Mouse (Mus musculus) hindbrain, embryonic 11.5 days (tissue): ENCODE measurements at regions not wholly inside any gene's neighbourhood (a gene's known extent, or its start where the extent isn't known, plus 50 kb on each side); places are given as distances from the start of the nearest gene placed in this dataset.

Experiments used
- ATAC-seq: fragments of 200-750 bp; cut with Nextera tagmentation; 2 replicates; pipeline ENCODE4 v1.8.0; 2017; ENCODE audit warnings: mild to moderate bottlenecking, moderate TSS enrichment, moderate library complexity; ENCODE audit not compliant: low FRiP score
- DNase-seq: peaks from one replicate; pipeline ENCODE4 v3.0.0-alpha.2; 2015; ENCODE audit warnings: low spot score
- H3K27ac ChIP-seq: fragments of 300-500 bp; sonication (generic); 2 replicates; pipeline ENCODE4 v1.5.1; 2014; ENCODE audit warnings: mild to moderate bottlenecking, low read depth, low read length
- H3K27me3 ChIP-seq: fragments of 300-500 bp; sonication (generic); 2 replicates; pipeline ENCODE4 v1.6.1; 2014; ENCODE audit warnings: mild to moderate bottlenecking, low read length, moderate library complexity, mixed read lengths; ENCODE audit not compliant: control insufficient read depth, insufficient read depth
- H3K36me3 ChIP-seq: fragments of 300-500 bp; sonication (generic); 2 replicates; pipeline ENCODE4 v1.6.1; 2014; ENCODE audit warnings: mild to moderate bottlenecking, low read length, moderate library complexity, mixed read lengths; ENCODE audit not compliant: control insufficient read depth, insufficient read depth
- H3K4me1 ChIP-seq: fragments of 300-500 bp; sonication (generic); replicated peaks from 2 replicates; pipeline ENCODE4 v1.6.1; 2014; ENCODE audit warnings: low read length, mixed read lengths; ENCODE audit not compliant: control insufficient read depth, insufficient read depth
- H3K4me2 ChIP-seq: fragments of 300-500 bp; sonication (generic); replicated peaks from 2 replicates; pipeline ENCODE4 v1.6.1; 2014; ENCODE audit warnings: mild to moderate bottlenecking, low read depth, low read length
- H3K4me3 ChIP-seq: fragments of 300-500 bp; sonication (generic); 2 replicates; pipeline ENCODE4 v1.5.1; 2014; ENCODE audit warnings: low read depth, low read length
- H3K9ac ChIP-seq: fragments of 300-500 bp; sonication (generic); 2 replicates; pipeline ENCODE4 v1.6.1; 2014; ENCODE audit warnings: low read depth, low read length
- H3K9me3 ChIP-seq: fragments of 300-500 bp; sonication (generic); 2 replicates; pipeline ENCODE4 v1.6.1; 2016; ENCODE audit warnings: low read length; ENCODE audit not compliant: control insufficient read depth
- WGBS: fragments of 180-500 bp; shearing (Covaris S2); extraction: QIAGEN DNeasy Blood & Tissue Kit; methylation state at CpG from one replicate; pipeline ENCODE4 v1.1.7; 2014; 5-methylcytosine and 5-hydroxymethylcytosine counted together

DNA sequence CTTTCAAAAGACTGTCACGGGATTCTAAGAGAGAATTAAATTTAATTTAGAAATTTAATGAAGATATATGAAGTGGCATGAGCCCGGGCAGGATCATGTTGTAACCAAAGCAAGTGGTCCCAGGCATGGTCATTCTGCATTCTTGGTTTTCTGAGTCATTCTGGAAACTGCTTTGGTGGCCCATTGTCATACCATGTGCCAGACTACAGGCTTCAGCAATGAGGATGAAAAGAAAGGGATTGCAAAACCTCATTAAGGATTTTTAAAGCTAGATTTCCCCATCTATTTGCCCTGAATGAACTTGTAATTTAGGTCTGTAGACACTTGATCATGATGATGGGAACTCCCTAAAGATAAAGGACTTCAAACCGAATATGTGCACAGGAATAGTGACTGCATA is 119.4 kb upstream of the Myocd start:
- WGBS, result 84% methylated on average over 3 of the region's 3 CpGs
- H3K4me1 ChIP-seq, result no peaks in the 10 kb centered on the region
- no peaks in the 10 kb centered on the region for H3K36me3 ChIP-seq
- H3K9me3 ChIP-seq, result no peaks in the 10 kb centered on the region
- no peak overlapping the region for H3K9ac ChIP-seq
- H3K27ac ChIP-seq, result no peak overlapping the region
- H3K4me3 ChIP-seq, result no peak overlapping the region
- ATAC-seq (no peak), DNase-seq (no peak)
- H3K4me2 ChIP-seq, result no peak overlapping the region
- no peaks in the 10 kb centered on the region for H3K27me3 ChIP-seq

DNA sequence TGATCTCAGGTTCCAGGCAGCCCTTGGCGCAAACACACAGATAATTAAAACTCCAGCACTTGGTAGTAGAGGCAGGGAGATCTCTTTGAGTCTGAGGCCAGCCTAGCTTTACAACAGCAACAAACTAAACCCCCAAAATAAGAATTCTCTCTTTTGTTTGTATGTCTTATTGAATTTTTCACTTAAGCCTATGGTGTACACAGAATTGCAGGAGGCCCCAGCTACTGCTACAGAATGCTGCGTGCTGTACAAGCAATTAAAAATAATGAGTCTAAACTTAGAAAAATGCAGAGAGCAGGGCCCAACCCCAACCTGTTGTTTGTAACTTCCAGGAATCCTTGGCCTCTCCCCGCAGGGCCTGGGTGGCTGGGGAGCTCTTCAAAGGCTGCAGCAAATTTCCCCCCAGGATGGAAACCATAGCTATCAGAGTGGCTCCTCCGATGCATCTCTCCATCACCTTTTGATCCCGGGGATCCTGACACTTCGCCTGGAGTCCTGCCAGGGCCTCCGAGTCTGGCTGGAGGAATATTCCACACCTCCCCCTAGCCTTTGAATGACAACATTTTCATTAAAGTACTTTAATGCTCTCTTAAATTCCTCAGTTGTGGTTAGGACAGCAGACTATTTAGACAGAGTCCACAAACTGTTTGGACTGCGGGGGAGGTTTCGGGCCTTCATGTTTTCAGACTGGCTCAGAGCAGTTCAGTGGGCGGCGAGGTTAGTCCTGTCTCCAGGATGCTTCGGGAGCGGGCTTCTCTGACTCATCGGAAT is 116.7 kb upstream of the Myocd start:
- Histone ChIP-seq H3K36me3 (no peaks in the 10 kb centered on the region), H3K9ac (no peak overlapping the region), H3K9me3 (no peaks in the 10 kb centered on the region), H3K27me3 (no peaks in the 10 kb centered on the region), H3K4me1 (no peaks in the 10 kb centered on the region), H3K27ac (no peak overlapping the region), H3K4me3 (no peak overlapping the region), H3K4me2 (no peak overlapping the region)
- no peak for ATAC-seq
- 71% methylated on average over 14 of the region's 14 CpGs for WGBS
- DNase-seq, result no peak

DNA sequence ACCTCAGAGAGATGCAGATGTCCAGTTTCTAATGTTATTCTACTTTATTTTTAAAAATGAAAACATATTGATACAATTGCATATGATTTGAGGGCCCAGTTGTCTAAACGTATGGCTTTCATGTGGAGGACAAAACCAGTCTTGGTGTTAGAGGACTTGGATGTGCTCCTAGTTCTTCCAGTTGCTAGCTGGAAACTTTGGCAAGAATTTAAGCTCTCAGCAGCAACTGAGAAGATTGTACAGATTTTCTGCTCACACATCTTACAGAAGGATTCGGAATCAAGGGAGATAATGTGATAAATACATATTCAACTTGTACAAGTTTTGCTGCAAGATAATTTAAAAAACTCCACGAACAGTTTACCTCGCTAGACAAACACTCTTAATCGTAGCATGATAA is 105.6 kb upstream of the Myocd start:
- H3K9ac ChIP-seq, result no peak overlapping the region
- no peaks in the 10 kb centered on the region for H3K9me3 ChIP-seq
- no peaks in the 10 kb centered on the region for H3K4me1 ChIP-seq
- no peak for DNase-seq
- H3K4me2 ChIP-seq, result no peak overlapping the region
- no peaks in the 10 kb centered on the region for H3K36me3 ChIP-seq
- ATAC-seq, result no peak
- H3K27me3 ChIP-seq, result no peaks in the 10 kb centered on the region
- no peak overlapping the region for H3K4me3 ChIP-seq
- 89% methylated on average over 5 of the region's 5 CpGs for WGBS
- no peak overlapping the region for H3K27ac ChIP-seq

DNA sequence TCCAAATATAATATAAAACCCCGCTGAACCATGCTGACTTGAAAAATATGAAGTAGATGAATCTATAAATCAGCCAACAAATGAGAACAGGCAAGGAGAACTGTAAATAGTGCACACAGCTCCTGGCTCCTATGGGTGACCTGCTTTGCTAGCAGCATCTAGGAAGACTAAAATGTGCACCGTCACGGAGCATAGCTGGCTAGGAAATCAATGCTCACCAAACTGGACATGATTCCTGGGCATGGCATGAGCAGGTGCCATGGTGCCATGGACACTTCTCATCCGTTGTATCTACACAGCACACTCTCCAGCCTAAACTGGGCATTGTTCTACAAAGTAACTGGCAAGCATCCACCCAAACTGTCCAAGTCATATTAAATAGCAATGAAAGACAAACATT is 103.3 kb upstream of the Myocd start:
- Histone ChIP-seq H3K4me3 (no peak overlapping the region), H3K4me1 (no peaks in the 10 kb centered on the region), H3K27ac (no peak overlapping the region), H3K4me2 (no peak overlapping the region), H3K9me3 (no peaks in the 10 kb centered on the region), H3K9ac (no peak overlapping the region), H3K27me3 (no peaks in the 10 kb centered on the region), H3K36me3 (no peaks in the 10 kb centered on the region)
- WGBS, result 92% methylated on average over 4 of the region's 4 CpGs
- ATAC-seq (no peak), DNase-seq (no peak)

DNA sequence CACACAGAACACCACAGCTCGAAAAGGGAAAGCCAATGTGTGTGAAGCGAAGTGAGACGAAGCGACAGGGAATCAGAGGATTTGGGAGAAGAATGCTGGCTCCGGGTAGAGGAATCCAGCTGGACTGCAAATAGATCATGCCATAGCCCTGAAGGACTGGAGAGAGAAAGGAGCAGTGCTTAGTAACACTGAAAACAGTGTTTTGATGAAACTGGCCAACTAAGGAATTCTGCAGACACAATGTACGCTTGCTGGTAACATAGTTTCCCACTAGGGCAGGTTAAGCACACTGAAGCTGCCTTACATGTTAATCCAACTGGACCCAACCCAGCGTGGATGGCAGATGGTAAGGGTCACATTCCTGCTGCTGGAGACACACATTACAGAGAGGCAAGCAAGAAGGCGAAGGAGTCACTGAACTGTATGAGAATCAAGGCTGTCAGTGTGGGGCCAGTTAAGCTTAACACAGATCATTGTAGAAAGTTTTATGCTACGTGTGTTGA is 102.6 kb upstream of the Myocd start:
- no peak overlapping the region for H3K4me3 ChIP-seq
- no peak overlapping the region for H3K27ac ChIP-seq
- H3K4me2 ChIP-seq, result no peak overlapping the region
- H3K9ac ChIP-seq, result no peak overlapping the region
- no peaks in the 10 kb centered on the region for H3K27me3 ChIP-seq
- H3K4me1 ChIP-seq, result no peaks in the 10 kb centered on the region
- H3K9me3 ChIP-seq, result no peaks in the 10 kb centered on the region
- ATAC-seq (no peak), DNase-seq (no peak)
- 78% methylated on average over 9 of the region's 9 CpGs for WGBS
- H3K36me3 ChIP-seq, result no peaks in the 10 kb centered on the region

DNA sequence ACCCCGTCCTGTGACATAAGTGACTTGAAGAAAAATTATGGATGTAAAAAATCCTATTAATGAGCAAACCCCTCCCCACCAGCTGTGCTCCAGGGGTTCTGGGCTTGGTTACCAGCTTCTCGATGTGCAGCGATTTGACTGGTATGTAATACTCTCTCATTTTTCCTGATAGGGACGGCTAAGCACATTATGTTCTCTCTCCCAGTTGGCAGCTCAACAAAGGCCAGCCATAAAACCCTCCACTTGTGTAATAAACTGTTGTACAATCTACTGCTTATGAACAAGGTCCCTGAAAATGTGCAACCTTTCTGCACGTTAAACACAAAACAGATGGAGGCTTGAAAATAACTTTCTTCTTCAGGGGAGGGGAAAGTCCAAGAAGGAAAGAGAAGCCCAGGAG is 98.0 kb upstream of the Myocd start:
- Histone ChIP-seq H3K27me3 (no peaks in the 10 kb centered on the region), H3K9me3 (no peaks in the 10 kb centered on the region), H3K4me2 (no peak overlapping the region), H3K4me1 (no peaks in the 10 kb centered on the region), H3K4me3 (no peak overlapping the region), H3K9ac (no peak overlapping the region), H3K36me3 (no peaks in the 10 kb centered on the region), H3K27ac (no peak overlapping the region)
- ATAC-seq (no peak), DNase-seq (no peak)
- 82% methylated on average over 5 of the region's 5 CpGs for WGBS

DNA sequence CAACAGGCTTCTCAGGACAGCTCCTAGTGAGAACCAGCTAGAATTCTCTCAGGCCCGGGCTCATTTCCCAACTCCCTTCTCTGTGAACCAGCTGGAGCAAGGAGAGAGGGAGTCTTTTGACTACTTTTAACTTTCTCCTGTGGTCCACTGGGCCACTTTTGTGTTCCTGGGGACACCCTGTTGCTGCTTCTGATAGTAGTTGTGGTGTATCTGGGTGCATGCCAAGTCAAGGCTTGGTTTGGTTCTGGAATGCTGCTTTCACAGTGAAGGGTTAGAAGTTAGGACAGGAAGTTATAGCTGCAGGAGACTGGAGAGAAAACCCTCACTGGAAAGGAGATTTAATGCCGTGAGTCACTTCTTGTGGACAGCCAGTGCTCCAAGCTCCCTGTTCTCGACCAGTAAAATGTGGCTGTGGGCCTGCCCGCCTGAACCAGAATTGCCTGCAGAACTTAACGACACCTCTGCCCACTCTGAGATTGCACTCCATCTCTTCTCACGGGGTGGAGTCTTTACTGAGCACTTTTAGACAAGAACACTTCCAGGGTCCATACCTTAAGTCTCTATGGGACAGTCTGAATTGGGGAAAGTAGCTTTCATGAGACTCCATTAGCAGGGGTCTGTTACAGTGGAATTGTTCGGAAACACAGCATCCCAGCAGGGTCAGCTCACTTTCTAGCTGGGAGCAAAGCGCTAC is 97.0 kb upstream of the Myocd start:
- H3K4me1 ChIP-seq, result no peaks in the 10 kb centered on the region
- ATAC-seq (no peak), DNase-seq (no peak)
- H3K27me3 ChIP-seq, result no peaks in the 10 kb centered on the region
- H3K27ac ChIP-seq, result no peak overlapping the region
- H3K9me3 ChIP-seq, result no peaks in the 10 kb centered on the region
- no peak overlapping the region for H3K4me2 ChIP-seq
- H3K36me3 ChIP-seq, result no peaks in the 10 kb centered on the region
- WGBS, result 72% methylated on average over 8 of the region's 8 CpGs
- H3K9ac ChIP-seq, result no peak overlapping the region
- H3K4me3 ChIP-seq, result no peak overlapping the region

DNA sequence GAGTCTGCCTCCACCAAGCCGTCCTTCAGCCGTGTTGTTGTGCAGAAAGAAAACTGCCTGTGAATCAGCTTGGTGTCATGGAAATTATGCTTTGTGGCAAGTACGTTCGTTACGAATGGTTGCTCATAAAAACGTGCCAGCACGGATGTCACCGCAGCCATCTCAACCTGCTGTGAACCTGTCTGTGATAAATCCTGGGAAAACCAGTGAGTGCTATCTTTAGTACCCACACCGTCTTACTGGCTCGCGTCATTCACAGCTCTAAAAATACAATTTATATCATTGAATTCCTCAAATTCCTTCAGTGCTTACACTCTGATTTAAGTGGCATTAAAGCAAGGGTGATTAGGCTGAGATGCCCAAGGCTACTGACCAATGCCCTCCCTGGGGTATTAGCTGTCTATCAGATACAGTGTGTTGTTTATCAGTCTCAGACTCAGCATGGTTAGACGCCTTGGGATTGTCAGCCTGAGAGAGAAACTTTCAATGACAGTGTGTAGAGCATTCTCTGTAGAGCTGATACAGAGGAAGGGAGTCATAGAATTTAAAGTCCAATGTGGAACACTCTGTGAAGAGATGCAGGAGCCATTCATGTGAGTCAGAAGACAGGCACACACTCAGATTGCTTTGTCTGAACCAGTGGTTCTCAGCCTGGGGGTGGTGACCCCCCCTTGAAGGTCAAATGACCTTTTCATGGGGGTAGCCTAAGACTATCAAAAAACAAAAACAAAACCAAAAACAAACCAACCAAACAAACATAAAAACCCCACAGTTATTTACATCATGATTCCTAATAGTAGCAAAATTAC is 96.2 kb upstream of the Myocd start:
- WGBS, result 84% methylated on average over 12 of the region's 12 CpGs
- no peaks in the 10 kb centered on the region for H3K4me1 ChIP-seq

More for the DNA sequence above, 96.2 kb upstream of the Myocd start:
- no peak for DNase-seq
- Histone ChIP-seq H3K4me3 (no peak overlapping the region), H3K27ac (no peak overlapping the region), H3K4me2 (no peak overlapping the region), H3K36me3 (no peaks in the 10 kb centered on the region), H3K9me3 (no peaks in the 10 kb centered on the region), H3K9ac (no peak overlapping the region), H3K27me3 (no peaks in the 10 kb centered on the region)
- no peak for ATAC-seq
